Mouse (Mus musculus): Measurements from ENCODE around the gene Lrp1. TPM values are rescaled to one million over a fixed set of nuclear protein-coding genes. Genes with fewer than 3 reads are reported as not detected.

Gene Lrp1
- polyA plus RNA-seq, 2 experiments, result 146 to 261 TPM

- H3K27ac ChIP-seq (replicated peaks; ENCODE audit: low read depth, low read length), result no peak overlapping the region
- peaks cover 47% of the 10 kb centered on the region for H3K4me1 ChIP-seq (ENCODE audit: control insufficient read depth, insufficient read depth, low read length)
- no peak for TF ChIP-seq POLR2A (IDR thresholded peaks at IDR 0.05; ENCODE audit: borderline replicate concordance, extremely low read depth, insufficient read depth, insufficient read length)
- peak overlapping the region; percentile 46 for H3K4me3 ChIP-seq (replicated peaks; ENCODE audit: low read length)
- H3K9me3 ChIP-seq (ENCODE audit: control insufficient read depth, low read length), result no peaks in the 10 kb centered on the region
- WGBS, result under 1% methylated on average over 42 of the region's 46 CpGs
- DNase-seq (ENCODE audit: low spot score) (no peak), ATAC-seq (ENCODE audit: low FRiP score, low read depth) (no peak)
- peak overlapping the region; percentile 94 for H3K4me2 ChIP-seq (replicated peaks; ENCODE audit: low read depth, low read length, severe bottlenecking)
- H3K9ac ChIP-seq (ENCODE audit: low read depth, low read length, severe bottlenecking), result peak overlapping the region; percentile 17; the same call in 1 of the 2 replicates
- H3K36me3 ChIP-seq (ENCODE audit: control insufficient read depth, insufficient read depth, low read length), result no peaks in the 10 kb centered on the region
- peaks cover 67% of the 10 kb centered on the region for H3K27me3 ChIP-seq (ENCODE audit: control insufficient read depth, insufficient read depth, low read length)
Observed at GRCm38 (mm10) chr10:127511634-127512306, 109.2 kb downstream of the Lrp1 start.

GRCm38 (mm10) chr10:127510895-127511617 lies 109.9 kb downstream of the Lrp1 start:
- no peak overlapping the region for H3K27ac ChIP-seq (replicated peaks; ENCODE audit: low read depth, low read length)
- no peak for DNase-seq (ENCODE audit: low spot score)
- no peak overlapping the region for H3K9ac ChIP-seq (ENCODE audit: low read depth, low read length, severe bottlenecking)
- no peaks in the 10 kb centered on the region for H3K36me3 ChIP-seq (ENCODE audit: control insufficient read depth, insufficient read depth, low read length)
- no peak for ATAC-seq (ENCODE audit: low FRiP score, low read depth)
- peaks cover 42% of the 10 kb centered on the region for H3K4me1 ChIP-seq (ENCODE audit: control insufficient read depth, insufficient read depth, low read length)
- no peaks in the 10 kb centered on the region for H3K9me3 ChIP-seq (ENCODE audit: control insufficient read depth, low read length)
- 7% methylated on average over 11 of the region's 11 CpGs for whole genome bisulfite sequencing
- H3K4me2 ChIP-seq (replicated peaks; ENCODE audit: low read depth, low read length, severe bottlenecking), result peak overlapping the region; percentile 94
- peaks cover 62% of the 10 kb centered on the region for H3K27me3 ChIP-seq (ENCODE audit: control insufficient read depth, insufficient read depth, low read length)
- TF ChIP-seq POLR2A (IDR thresholded peaks at IDR 0.05; ENCODE audit: borderline replicate concordance, extremely low read depth, insufficient read depth, insufficient read length), result no peak
- peak overlapping the region; percentile 46 for H3K4me3 ChIP-seq (replicated peaks; ENCODE audit: low read length)

GRCm38 (mm10) chr10:127509837-127510701 lies 110.9 kb downstream of the Lrp1 start:
- Histone ChIP-seq H3K9me3 (ENCODE audit: control insufficient read depth, low read length) (no peaks in the 10 kb centered on the region), H3K4me3 (replicated peaks; ENCODE audit: low read length) (peak overlapping the region; percentile 33), H3K4me1 (ENCODE audit: control insufficient read depth, insufficient read depth, low read length) (peaks cover 42% of the 10 kb centered on the region), H3K27ac (replicated peaks; ENCODE audit: low read depth, low read length) (no peak overlapping the region), H3K9ac (ENCODE audit: low read depth, low read length, severe bottlenecking) (no peak overlapping the region), H3K4me2 (replicated peaks; ENCODE audit: low read depth, low read length, severe bottlenecking) (peak overlapping the region; percentile 71), H3K27me3 (ENCODE audit: control insufficient read depth, insufficient read depth, low read length) (peaks cover 52% of the 10 kb centered on the region), H3K36me3 (ENCODE audit: control insufficient read depth, insufficient read depth, low read length) (no peaks in the 10 kb centered on the region)
- 10% methylated on average over 17 of the region's 17 CpGs for WGBS
- DNase-seq (ENCODE audit: low spot score) (no peak), ATAC-seq (ENCODE audit: low FRiP score, low read depth) (no peak)
- TF ChIP-seq POLR2A (IDR thresholded peaks at IDR 0.05; ENCODE audit: borderline replicate concordance, extremely low read depth, insufficient read depth, insufficient read length), result no peak

- Histone ChIP-seq H3K36me3 (ENCODE audit: control insufficient read depth, insufficient read depth, low read length) (no peaks in the 10 kb centered on the region), H3K4me3 (replicated peaks; ENCODE audit: low read length) (peak overlapping the region; percentile 33), H3K4me2 (replicated peaks; ENCODE audit: low read depth, low read length, severe bottlenecking) (peak overlapping the region; percentile 71), H3K4me1 (ENCODE audit: control insufficient read depth, insufficient read depth, low read length) (peaks cover 37% of the 10 kb centered on the region), H3K9me3 (ENCODE audit: control insufficient read depth, low read length) (no peaks in the 10 kb centered on the region), H3K9ac (ENCODE audit: low read depth, low read length, severe bottlenecking) (no peak overlapping the region), H3K27ac (replicated peaks; ENCODE audit: low read depth, low read length) (no peak overlapping the region), H3K27me3 (ENCODE audit: control insufficient read depth, insufficient read depth, low read length) (peaks cover 44% of the 10 kb centered on the region)
- DNase-seq (ENCODE audit: low spot score) (peak; percentile 82), ATAC-seq (ENCODE audit: low FRiP score, low read depth) (peak; percentile 57)
- under 1% methylated on average over 35 of the region's 35 CpGs for WGBS
- TF ChIP-seq POLR2A (IDR thresholded peaks at IDR 0.05; ENCODE audit: borderline replicate concordance, extremely low read depth, insufficient read depth, insufficient read length), result no peak
Observed at GRCm38 (mm10) chr10:127509051-127509836, 111.7 kb downstream of the Lrp1 start.
